Mouse (Mus musculus): ENCODE measurements around the gene Fez2.

DNA sequence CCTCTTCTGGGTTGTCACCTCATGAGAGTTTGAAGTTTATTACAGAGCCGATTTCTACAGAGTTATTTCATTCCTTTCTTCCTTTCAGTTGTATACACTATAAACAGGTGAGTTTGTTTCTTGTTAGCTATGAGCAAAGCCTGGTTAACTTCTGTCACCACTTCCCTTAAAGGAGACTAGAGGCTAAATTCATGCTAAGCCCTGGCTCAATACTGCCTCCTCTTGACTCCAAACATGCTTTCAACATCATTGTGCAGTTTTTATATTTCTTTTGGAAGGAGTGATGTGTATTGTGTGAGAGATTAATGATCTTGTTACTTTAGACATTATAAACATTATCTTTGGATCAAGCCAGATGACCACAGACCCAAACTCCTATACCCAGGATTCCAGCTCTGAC, 47.5 kb downstream of the Fez2 start:
- TF ChIP-seq CTCF (IDR thresholded peaks at IDR 0.05; ENCODE audit: low read depth, low read length) = no peak
- TF ChIP-seq POLR2A (IDR thresholded peaks at IDR 0.05; ENCODE audit: extremely low read depth, insufficient read depth, low read length) = no peak

Measured in liver, adult 2 months (tissue).